In the genomic region with DNA sequence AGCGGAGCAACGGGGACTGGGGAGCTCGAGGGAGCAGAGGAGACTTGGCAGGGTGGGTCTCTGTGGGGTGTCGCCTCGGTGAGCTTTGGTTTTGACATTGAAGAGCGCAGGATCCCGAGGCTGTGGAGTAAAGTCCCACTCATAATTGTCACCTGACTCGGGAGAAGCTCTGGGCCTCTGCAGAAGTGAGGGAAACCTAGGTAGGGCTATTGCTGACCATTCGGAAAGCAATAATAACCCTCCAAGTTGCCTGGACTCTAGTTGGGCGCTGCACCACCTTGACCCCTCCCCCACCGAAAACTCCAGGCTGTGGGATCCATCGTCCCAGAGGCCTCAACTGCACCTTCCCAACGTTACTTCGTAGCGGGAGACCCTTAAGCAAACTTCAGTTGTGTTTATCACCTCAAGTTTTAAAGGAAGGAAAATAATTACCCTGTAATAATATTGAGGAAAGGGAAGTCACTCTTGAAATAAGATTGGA, we compare ENCODE assay signal across 7 mouse cellular contexts. TPM values are rescaled to one million over a fixed set of nuclear protein-coding genes. Genes with fewer than 3 reads are reported as not detected.
DNase-seq lines count a peak whose midpoint lies in the region; ATAC-seq lines count a peak whose summit lies in the region.

No protein-coding gene starts in this region.

- peak overlapping the region; percentile 54 for H3K27ac ChIP-seq in lung, embryonic 15.5 days
- H3K27ac ChIP-seq in embryonic facial prominence, embryonic 15.5 days (replicated peaks), result peak overlapping the region; percentile 74
- H3K27ac ChIP-seq in intestine, embryonic 15.5 days, result peak overlapping the region; percentile 61
- peak overlapping the region; percentile 92 for H3K27ac ChIP-seq in midbrain, embryonic 13.5 days

- peaks cover 18% of the 10 kb centered on the region; the same call in 1 of the 2 replicates for H3K4me1 ChIP-seq in lung, embryonic 15.5 days
- H3K4me1 ChIP-seq in embryonic facial prominence, embryonic 15.5 days, result 0 out of 2 replicates have a peak, but pooled peaks cover 4% of the 10 kb centered on the region
- no peaks in the 10 kb centered on the region for H3K4me1 ChIP-seq in intestine, embryonic 15.5 days (replicated peaks)
- peaks cover 21% of the 10 kb centered on the region for H3K4me1 ChIP-seq in midbrain, embryonic 13.5 days (replicated peaks)

- H3K36me3 ChIP-seq in lung, embryonic 15.5 days, result peaks cover 5% of the 10 kb centered on the region
- no peaks in the 10 kb centered on the region for H3K36me3 ChIP-seq in embryonic facial prominence, embryonic 15.5 days
- H3K36me3 ChIP-seq in intestine, embryonic 15.5 days, result no peaks in the 10 kb centered on the region
- H3K36me3 ChIP-seq in midbrain, embryonic 13.5 days, result 0 out of 2 replicates have a peak, but pooled peaks cover 2% of the 10 kb centered on the region

- no peak; the same call in none of the 2 replicates for ATAC-seq in lung, embryonic 15.5 days (ENCODE audit: borderline replicate concordance, extremely low read depth, low FRiP score, low TSS enrichment)
- ATAC-seq in embryonic facial prominence, embryonic 15.5 days (ENCODE audit: insufficient number of reproducible peaks, low FRiP score, low TSS enrichment, low read depth), result no peak
- ATAC-seq in intestine, embryonic 15.5 days, result peak; percentile 85
- ATAC-seq in midbrain, embryonic 13.5 days, result no peak

- under 1% methylated on average over 15 of the region's 15 CpGs for WGBS in lung, embryonic 15.5 days
- WGBS in embryonic facial prominence, embryonic 15.5 days, result under 1% methylated on average over 15 of the region's 15 CpGs
- WGBS in intestine, embryonic 15.5 days, result 0% methylated on average over 15 of the region's 15 CpGs
- WGBS in midbrain, embryonic 13.5 days, result under 1% methylated on average over 15 of the region's 15 CpGs

- H3K27me3 ChIP-seq in lung, embryonic 15.5 days, result no peaks in the 10 kb centered on the region
- H3K27me3 ChIP-seq in embryonic facial prominence, embryonic 15.5 days, result no peaks in the 10 kb centered on the region
- no peaks in the 10 kb centered on the region for H3K27me3 ChIP-seq in intestine, embryonic 15.5 days (replicated peaks)
- no peaks in the 10 kb centered on the region for H3K27me3 ChIP-seq in midbrain, embryonic 13.5 days

- DNase-seq in lung, postnatal 14 days, result no peak
- no peak for DNase-seq in cerebellum, adult 18-20 months
- DNase-seq in adipocyte (ENCODE audit: low spot score), result no peak

- peak overlapping the region; percentile 79 for H3K4me3 ChIP-seq in lung, embryonic 15.5 days
- peak overlapping the region; percentile 83 for H3K4me3 ChIP-seq in embryonic facial prominence, embryonic 15.5 days (replicated peaks)
- H3K4me3 ChIP-seq in intestine, embryonic 15.5 days (replicated peaks), result peak overlapping the region; percentile 66
- peak overlapping the region; percentile 73 for H3K4me3 ChIP-seq in midbrain, embryonic 13.5 days (replicated peaks)

- peak overlapping the region; percentile 61 for H3K9ac ChIP-seq in lung, embryonic 15.5 days
- peak overlapping the region; percentile 51 for H3K9ac ChIP-seq in embryonic facial prominence, embryonic 15.5 days
- peak overlapping the region; percentile 54 for H3K9ac ChIP-seq in intestine, embryonic 15.5 days
- peak overlapping the region; percentile 68 for H3K9ac ChIP-seq in midbrain, embryonic 13.5 days (replicated peaks)

- H3K4me2 ChIP-seq in lung, embryonic 15.5 days, result peak overlapping the region; percentile 66
- H3K4me2 ChIP-seq in embryonic facial prominence, embryonic 15.5 days (replicated peaks), result peak overlapping the region; percentile 64
- H3K4me2 ChIP-seq in intestine, embryonic 15.5 days (replicated peaks), result peak overlapping the region; percentile 59
- peak overlapping the region; percentile 58 for H3K4me2 ChIP-seq in midbrain, embryonic 13.5 days (replicated peaks)

- no peaks in the 10 kb centered on the region for H3K9me3 ChIP-seq in lung, embryonic 15.5 days
- no peaks in the 10 kb centered on the region for H3K9me3 ChIP-seq in embryonic facial prominence, embryonic 15.5 days (replicated peaks)
- no peaks in the 10 kb centered on the region for H3K9me3 ChIP-seq in intestine, embryonic 15.5 days
- no peaks in the 10 kb centered on the region for H3K9me3 ChIP-seq in midbrain, embryonic 13.5 days

RNA-seq across cellular contexts. Expression of a gene that starts 0.3 kb away (rescaled TPM):
- polyA plus RNA-seq in lung, embryonic 15.5 days (2015; fragmentation: Nextera tagmentation; extraction: Ambion mirVana), result 35.2 and 36.5 TPM in 2 replicates
- 35.9 and 37.5 TPM in 2 replicates for polyA plus RNA-seq in embryonic facial prominence, embryonic 15.5 days (2015; fragmentation: Nextera tagmentation; extraction: Ambion mirVana)
- 36.3 and 39.1 TPM in 2 replicates for polyA plus RNA-seq in intestine, embryonic 15.5 days (2015; fragmentation: Nextera tagmentation; extraction: Ambion mirVana)
- polyA plus RNA-seq in midbrain, embryonic 13.5 days (2015; fragmentation: Nextera tagmentation; extraction: Ambion mirVana), result 65.3 and 76.4 TPM in 2 replicates
